ENCODE assay signal across 7 mouse cellular contexts in genomic region chr2:126932261-126932896, GRCm38 (mm10). TPM values are rescaled to one million over a fixed set of nuclear protein-coding genes. Genes with fewer than 3 reads are reported as not detected.
DNase-seq lines count a peak whose midpoint lies in the region; ATAC-seq and TF ChIP-seq lines count a peak whose summit lies in the region.

No protein-coding gene starts in this region.

- peak overlapping the region; percentile 88 for H3K4me2 ChIP-seq in forebrain, embryonic 11.5 days (ENCODE audit: low read depth, low read length, severe bottlenecking)
- H3K4me2 ChIP-seq in liver, embryonic 12.5 days: peak overlapping the region; percentile 72

- H3K27me3 ChIP-seq in forebrain, embryonic 11.5 days (ENCODE audit: control insufficient read depth, insufficient read depth, low read length): no peaks in the 10 kb centered on the region
- no peaks in the 10 kb centered on the region for H3K27me3 ChIP-seq in liver, embryonic 12.5 days (replicated peaks)

- H3K4me3 ChIP-seq in bone marrow macrophage, adult 2 months (ENCODE audit: insufficient read depth, low read length): peak overlapping the region; percentile 73
- peak overlapping the region; percentile 60 for H3K4me3 ChIP-seq in forebrain, embryonic 11.5 days (ENCODE audit: low read depth, low read length)
- H3K4me3 ChIP-seq in liver, embryonic 12.5 days: peak overlapping the region; percentile 74

- intact Hi-C loops in left cerebral cortex, postnatal 14 days (cut with DNase I): loop anchor here (2.0 kb wide), 1 partner anchor 64 kb away; no protein-coding TSS in a partner anchor

- peaks cover 8% of the 10 kb centered on the region for H3K4me1 ChIP-seq in bone marrow macrophage, adult 2 months (ENCODE audit: control insufficient read depth, insufficient read depth, low read length)
- no peaks in the 10 kb centered on the region for H3K4me1 ChIP-seq in forebrain, embryonic 11.5 days (replicated peaks; ENCODE audit: control insufficient read depth, insufficient read depth, low read length)
- peaks cover 28% of the 10 kb centered on the region for H3K4me1 ChIP-seq in liver, embryonic 12.5 days

- no peaks in the 10 kb centered on the region for H3K9me3 ChIP-seq in forebrain, embryonic 11.5 days (ENCODE audit: control insufficient read depth, low read length)
- no peaks in the 10 kb centered on the region for H3K9me3 ChIP-seq in liver, embryonic 12.5 days (replicated peaks)

- DNase-seq in left cerebral cortex, adult 18-20 months (ENCODE audit: low spot score in 2 of 2): peak; percentile 61 to 64
- no peak for DNase-seq in left cerebral cortex, postnatal 14 days (ENCODE audit: low spot score in 2 of 2)
- no peak for DNase-seq in forebrain, embryonic 11.5 days (ENCODE audit: low spot score)
- DNase-seq in spleen, postnatal 10 days (ENCODE audit: low spot score in 2 of 2): peak; percentile 60 to 61
- no peak for DNase-seq in MN1 (ENCODE audit: low spot score)

- H3K27ac ChIP-seq in bone marrow macrophage, adult 2 months (ENCODE audit: insufficient read depth, low read depth, low read length): peak overlapping the region; percentile 97
- peak overlapping the region; percentile 90 for H3K27ac ChIP-seq in forebrain, embryonic 11.5 days (ENCODE audit: low read depth, low read length)
- peak overlapping the region; percentile 84 for H3K27ac ChIP-seq in liver, embryonic 12.5 days

- no peak for TF ChIP-seq CTCF in bone marrow macrophage, adult 2 months (IDR thresholded peaks at IDR 0.05; ENCODE audit: low read depth, low read length)

- H3K36me3 ChIP-seq in forebrain, embryonic 11.5 days (ENCODE audit: control insufficient read depth, insufficient read depth, low read length): no peaks in the 10 kb centered on the region
- peaks cover under 1% of the 10 kb centered on the region; the same call in 1 of the 2 replicates for H3K36me3 ChIP-seq in liver, embryonic 12.5 days

- peak; percentile 95 for ATAC-seq in forebrain, embryonic 11.5 days (replicated peaks; ENCODE audit: low FRiP score)
- peak; percentile 67 for ATAC-seq in liver, embryonic 12.5 days

- H3K9ac ChIP-seq in forebrain, embryonic 11.5 days (ENCODE audit: low read length): peak overlapping the region; percentile 85
- H3K9ac ChIP-seq in liver, embryonic 12.5 days: peak overlapping the region; percentile 90

- WGBS in forebrain, embryonic 11.5 days: 2% methylated on average over 15 of the region's 15 CpGs
- 3% methylated on average over 15 of the region's 15 CpGs for WGBS in liver, embryonic 12.5 days (ENCODE audit: insufficient replicate concordance)

- TF ChIP-seq POLR2A in bone marrow macrophage, adult 2 months (IDR thresholded peaks at IDR 0.05; ENCODE audit: borderline replicate concordance, low read depth, low read length): no peak

RNA-seq across cellular contexts. Expression of gene Sppl2a, which starts 0.7 kb away (rescaled TPM):
- total RNA-seq in left cerebral cortex, adult 18-20 months (2021): 10 to 100 TPM; 27.4 to 30.1 TPM
- 10 to 100 TPM; 28.8 to 29.9 TPM for total RNA-seq in left cerebral cortex, postnatal 14 days (2021)
- 104 and 127 TPM in 2 replicates for polyA plus RNA-seq in bone marrow macrophage, adult 2 months (2012; ENCODE audit: insufficient read depth, insufficient read length, missing spikeins)
- 35.2 and 39.3 TPM in 2 replicates for polyA plus RNA-seq in forebrain, embryonic 11.5 days (2014; fragmentation: Nextera tagmentation; extraction: Ambion mirVana)
- polyA plus RNA-seq in liver, embryonic 12.5 days (2016; fragmentation: Nextera tagmentation; extraction: Ambion mirVana): 23.6 and 25.0 TPM in 2 replicates

RNA-seq across cellular contexts. Expression of gene Trpm7, which starts 56.3 kb away (rescaled TPM):
- total RNA-seq in left cerebral cortex, adult 18-20 months (2021): 10 to 100 TPM; 33.9 to 35.4 TPM
- 10 to 100 TPM; 33.1 to 37.8 TPM for total RNA-seq in left cerebral cortex, postnatal 14 days (2021)
- 53.2 and 55.1 TPM in 2 replicates for polyA plus RNA-seq in bone marrow macrophage, adult 2 months (2012; ENCODE audit: insufficient read depth, insufficient read length, missing spikeins)
- 39.4 and 50.9 TPM in 2 replicates for polyA plus RNA-seq in forebrain, embryonic 11.5 days (2014; fragmentation: Nextera tagmentation; extraction: Ambion mirVana)
- polyA plus RNA-seq in liver, embryonic 12.5 days (2016; fragmentation: Nextera tagmentation; extraction: Ambion mirVana): 25.4 and 25.7 TPM in 2 replicates

Comparison
In these comparisons a context has a peak if more than half of its experiments do, and no peak if none do; other contexts are left out.
1. DNase-seq: peak in left cerebral cortex, adult 18-20 months (2 of 2) and spleen, postnatal 10 days (2 of 2); none in left cerebral cortex, postnatal 14 days (0 of 2), forebrain, embryonic 11.5 days (single experiment) and MN1 (single experiment).
2. Peak in every context shown above with its lines, with median percentiles within 50 percentile points of each other: H3K27ac ChIP-seq and H3K4me3 ChIP-seq.